Mouse (Mus musculus): ENCODE results near the gene Cux1.
A peak's percentile ranks its signal among the peaks of the same experiment; 100 is the strongest.

Gene Cux1

GRCm38 (mm10) chr5:136566812-136567175, 496 bp downstream of the Cux1 start:
- DNase-seq (ENCODE audit: low spot score): peak; percentile 46

DNA sequence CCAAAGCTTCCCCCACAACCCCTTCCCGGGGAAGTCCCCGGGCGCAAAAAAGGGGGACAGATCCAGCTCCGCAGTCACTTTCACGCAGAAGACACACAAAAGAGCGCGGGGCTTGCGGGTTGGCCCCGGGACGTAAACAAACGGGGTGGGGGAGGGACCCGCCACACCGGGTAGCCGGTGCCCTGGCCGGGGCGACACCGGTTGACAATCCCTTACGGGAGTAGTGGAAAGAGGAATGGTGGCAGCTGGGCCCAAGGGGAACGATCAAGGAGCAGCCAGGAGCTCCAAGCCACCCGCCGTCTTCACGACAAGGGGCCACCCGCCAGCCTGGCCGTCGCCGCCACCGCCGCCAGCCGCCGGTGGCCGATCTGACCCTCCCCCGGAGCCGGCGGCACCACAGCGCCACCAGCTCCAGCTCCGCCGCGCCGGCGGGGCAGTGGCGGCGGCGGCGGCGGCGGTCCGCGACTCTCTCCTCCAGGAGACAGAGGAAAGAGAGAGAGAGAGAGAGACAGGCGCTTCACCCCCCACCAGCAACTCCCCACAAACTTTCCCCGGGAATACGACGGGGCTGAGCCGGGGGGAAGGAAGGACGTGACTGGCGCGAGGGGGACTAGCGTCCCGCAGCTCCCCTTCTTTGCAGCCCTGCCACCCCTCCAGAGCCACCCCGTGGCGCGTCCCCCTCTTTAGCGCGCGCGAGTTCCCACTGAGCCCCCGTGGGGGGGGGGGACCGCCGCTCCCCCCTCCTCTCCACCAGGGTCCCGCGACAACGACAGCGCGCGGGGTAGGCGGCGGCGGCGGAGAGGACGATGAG, 1.1 kb downstream of the Cux1 start:
- DNase-seq (ENCODE audit: low spot score): peak; percentile 52

- peak; percentile 50 for DNase-seq (ENCODE audit: low spot score)
These were observed 1.9 kb downstream of the Cux1 start for GRCm38 (mm10) chr5:136565311-136565811.

GRCm38 (mm10) chr5:136564613-136565299, 2.5 kb downstream of the Cux1 start:
- DNase-seq (ENCODE audit: low spot score): peak; percentile 6

DNA sequence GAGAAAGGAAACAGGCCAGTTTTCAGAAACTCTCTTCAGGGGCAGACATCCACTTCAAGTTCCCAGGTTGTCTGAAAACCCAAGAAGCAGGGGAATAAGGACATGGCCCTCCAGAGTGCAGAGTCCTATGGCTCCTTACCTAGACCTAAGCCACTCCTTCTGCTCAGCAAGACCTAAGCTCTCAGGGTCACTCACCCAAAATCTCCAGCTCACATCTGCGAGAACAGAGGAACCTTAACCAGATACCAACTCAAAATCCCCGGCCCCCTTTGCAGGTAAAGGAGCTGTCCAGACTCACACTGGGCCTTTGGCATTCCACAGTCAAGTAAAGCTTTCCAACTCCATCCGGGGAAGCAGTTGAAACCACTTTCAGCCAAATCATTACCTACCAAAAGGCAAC, 3.3 kb downstream of the Cux1 start:
- no peak for DNase-seq (ENCODE audit: low spot score)

GRCm38 (mm10) chr5:136563104-136563503, 4.2 kb downstream of the Cux1 start:
- no peak for DNase-seq (ENCODE audit: low spot score)

- DNase-seq (ENCODE audit: low spot score): peak; percentile 47
These were observed 5.1 kb downstream of the Cux1 start for GRCm38 (mm10) chr5:136562212-136562611.

DNA sequence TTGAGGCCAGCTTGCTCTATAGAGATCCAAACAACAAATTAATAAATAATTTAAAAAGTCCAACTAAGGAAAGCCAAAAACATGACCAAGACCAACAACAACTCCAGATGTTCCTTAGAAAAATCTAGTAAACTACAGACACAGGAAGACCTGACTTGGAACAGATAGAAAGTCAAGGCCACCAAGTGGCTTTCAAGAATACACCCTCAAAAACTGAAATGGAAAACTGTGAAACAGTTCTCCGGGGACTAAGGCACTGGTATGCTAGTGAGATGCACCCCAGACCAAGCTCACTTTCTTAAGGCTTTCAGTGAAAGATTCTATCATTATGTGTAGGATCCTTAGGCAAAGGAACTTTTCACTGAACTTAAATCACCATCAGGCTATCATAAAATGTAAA, 5.6 kb downstream of the Cux1 start:
- no peak for DNase-seq (ENCODE audit: low spot score)

DNA sequence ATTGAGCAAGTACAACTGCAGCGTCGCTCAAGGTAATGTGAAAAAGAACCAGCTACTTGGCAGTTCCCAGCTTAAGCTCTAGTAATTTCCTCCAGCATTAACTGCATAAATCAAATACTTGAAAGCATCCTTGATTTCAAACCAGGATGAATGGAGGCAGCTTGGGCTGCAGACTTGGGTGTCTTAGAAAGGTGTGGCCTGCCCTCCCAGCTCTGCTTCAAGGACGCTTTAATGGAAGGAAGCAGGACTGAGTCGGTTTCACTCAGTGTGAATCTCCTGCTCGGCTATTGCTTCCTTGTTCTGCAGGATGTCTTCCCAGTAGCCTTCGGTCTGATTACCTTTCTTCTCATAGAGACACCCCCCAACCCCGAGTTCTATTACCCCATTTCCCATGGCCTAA, 6.6 kb downstream of the Cux1 start:
- no peak for DNase-seq (ENCODE audit: low spot score)

DNA sequence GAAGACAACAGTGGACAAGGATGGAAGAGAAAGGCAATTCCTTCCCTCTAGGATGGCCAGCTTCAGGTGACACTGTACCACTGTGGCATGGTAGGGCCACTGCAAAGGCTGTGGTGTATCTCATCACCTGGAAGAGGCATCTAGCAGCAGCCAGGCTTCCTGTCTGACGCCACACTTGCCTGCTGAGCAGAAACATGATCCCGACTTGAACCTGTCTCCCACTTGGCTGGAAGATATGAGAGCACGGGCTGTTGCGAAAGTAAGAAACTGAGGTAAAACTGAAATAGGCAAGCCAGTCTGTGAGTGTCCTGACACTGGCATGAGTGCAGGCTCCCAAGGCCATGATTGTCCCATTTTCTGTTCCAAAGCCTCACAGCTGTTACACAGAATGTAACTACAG, 9.8 kb downstream of the Cux1 start:
- no peak for DNase-seq (ENCODE audit: low spot score)

DNA sequence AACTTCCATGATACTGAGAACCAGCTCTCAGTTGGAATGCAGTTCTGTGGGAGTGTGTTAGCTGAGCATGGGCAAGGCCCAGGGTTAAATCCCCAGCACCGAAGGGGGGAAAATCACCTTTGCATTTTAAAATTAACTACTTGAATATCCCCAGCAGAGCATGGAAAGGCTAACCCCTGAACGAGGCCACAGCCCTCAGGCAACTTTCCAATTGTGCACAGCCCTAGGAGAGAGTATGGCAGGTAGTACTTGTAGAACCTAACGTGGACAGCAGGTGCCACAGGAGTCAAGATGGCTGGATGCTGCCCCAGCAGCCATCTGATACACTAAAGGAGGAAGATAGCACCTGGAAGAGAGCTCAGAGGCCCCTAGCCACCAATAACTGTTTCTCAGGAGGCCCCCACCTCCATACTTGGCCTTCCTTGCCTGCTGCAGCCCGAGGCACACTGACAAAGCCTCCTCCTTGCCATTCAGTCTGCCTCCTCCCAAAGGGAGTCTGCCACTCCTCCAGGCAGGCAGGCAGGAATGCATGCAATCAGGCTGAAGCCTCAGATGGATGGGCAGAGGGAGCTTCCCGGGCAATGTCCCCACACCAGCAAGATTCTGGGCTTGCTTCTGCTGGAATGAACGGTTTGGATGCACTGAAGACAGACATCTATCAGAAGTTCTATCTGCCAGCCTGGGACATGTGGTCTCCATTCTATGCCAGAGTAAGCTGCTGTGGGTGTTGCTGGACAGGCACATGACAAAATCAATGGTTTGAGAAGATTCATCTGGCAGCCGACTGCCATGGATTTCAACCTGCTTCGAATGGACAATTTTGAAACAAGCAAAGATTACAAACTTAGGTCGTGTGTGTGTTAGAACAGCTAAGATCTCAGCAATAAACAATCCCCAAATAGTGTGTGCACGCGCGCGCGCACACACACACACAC, 10.7 kb downstream of the Cux1 start:
- DNase-seq (ENCODE audit: low spot score): no peak

DNA sequence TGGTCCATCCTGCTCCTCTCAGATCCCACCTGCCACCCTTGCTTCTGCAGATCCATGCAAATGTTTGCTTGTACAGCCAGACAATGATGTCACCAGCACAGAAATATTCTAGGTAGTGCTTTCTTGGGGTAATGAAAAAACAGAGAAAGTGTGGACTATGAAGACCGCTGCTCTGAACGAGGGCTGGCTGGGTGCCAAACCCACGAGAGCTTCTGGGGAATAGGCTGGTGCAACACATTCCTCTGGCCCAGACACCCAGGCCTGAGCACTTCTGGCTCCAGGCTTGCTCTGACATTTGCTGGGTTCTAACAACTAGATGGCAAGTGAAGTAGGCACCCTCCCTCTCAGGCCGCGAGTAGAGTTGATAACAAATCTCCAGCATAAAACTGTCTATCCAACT, 11.6 kb downstream of the Cux1 start:
- no peak for DNase-seq (ENCODE audit: low spot score)

- DNase-seq (ENCODE audit: low spot score): no peak
These were observed 14.5 kb downstream of the Cux1 start for GRCm38 (mm10) chr5:136552832-136553231.

GRCm38 (mm10) chr5:136552093-136552492, 15.2 kb downstream of the Cux1 start:
- no peak for DNase-seq (ENCODE audit: low spot score)

DNA sequence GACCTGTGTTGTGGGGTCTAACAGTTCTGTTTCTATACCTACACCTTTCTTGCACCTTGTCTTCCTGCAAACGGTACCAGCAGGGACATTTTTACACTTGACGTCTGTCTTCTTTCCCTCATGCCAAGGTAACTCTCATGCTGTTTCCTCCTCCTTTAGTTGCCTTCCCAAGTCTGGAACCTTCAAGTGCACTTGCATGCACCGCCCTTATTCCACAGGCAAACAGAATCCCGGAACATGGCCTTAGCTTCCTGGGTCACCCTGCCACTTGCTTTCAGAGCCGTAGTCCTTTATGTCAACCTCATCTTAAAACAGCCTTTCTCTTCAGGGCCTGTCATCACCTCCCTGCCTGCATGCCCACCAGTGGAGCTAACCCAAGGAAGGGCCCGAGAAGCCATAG, 15.7 kb downstream of the Cux1 start:
- DNase-seq (ENCODE audit: low spot score): no peak

GRCm38 (mm10) chr5:136550726-136551125, 16.6 kb downstream of the Cux1 start:
- DNase-seq (ENCODE audit: low spot score): no peak

- DNase-seq (ENCODE audit: low spot score): no peak
These were observed 18.5 kb downstream of the Cux1 start for GRCm38 (mm10) chr5:136548776-136549175.

GRCm38 (mm10) chr5:136545061-136545460, 22.2 kb downstream of the Cux1 start:
- DNase-seq (ENCODE audit: low spot score): no peak

- DNase-seq (ENCODE audit: low spot score): no peak
These were observed 24.1 kb downstream of the Cux1 start for GRCm38 (mm10) chr5:136543171-136543570.

GRCm38 (mm10) chr5:136540952-136541351, 26.3 kb downstream of the Cux1 start:
- no peak for DNase-seq (ENCODE audit: low spot score)

GRCm38 (mm10) chr5:136540055-136540838, 27.0 kb downstream of the Cux1 start:
- DNase-seq (ENCODE audit: low spot score): no peak

DNA sequence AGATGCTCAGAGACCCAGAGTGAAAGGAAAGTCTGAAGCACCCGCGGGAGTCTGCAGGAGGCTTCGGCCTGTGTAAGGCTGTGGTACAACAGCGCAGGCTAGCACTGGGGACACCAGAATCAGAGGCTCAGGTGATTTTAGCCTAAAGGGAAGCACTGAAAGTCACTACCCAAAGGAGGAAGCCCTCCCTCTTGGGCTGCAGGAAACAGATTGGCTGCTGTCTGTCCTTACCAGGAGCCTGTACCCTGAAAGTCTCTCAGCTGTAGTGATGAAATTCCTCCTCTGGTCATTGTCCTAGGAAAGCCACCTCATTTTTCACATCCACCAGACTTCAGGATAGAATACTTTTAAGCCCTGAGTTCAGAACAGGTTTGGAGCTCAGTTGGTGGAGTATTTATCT, 30.5 kb downstream of the Cux1 start:
- no peak for DNase-seq (ENCODE audit: low spot score)

Measured in embryo, embryonic 10 days (tissue).